Mouse (Mus musculus): Measurements from ENCODE around the gene Sesn3.

- no peak for TF ChIP-seq CTCF (conservative IDR thresholded peaks at IDR 0.05; ENCODE audit: low read length)
- no peak for TF ChIP-seq NANOG (IDR thresholded peaks at IDR 0.05; ENCODE audit: borderline replicate concordance, low read length)
- no peak for TF ChIP-seq POU5F1 (IDR thresholded peaks at IDR 0.05; ENCODE audit: borderline replicate concordance, low read length)
These were observed 62.0 kb downstream of the Sesn3 start for GRCm38 (mm10) chr9:14336901-14337300.

All from E14TG2a.4 (cell line).